Comparison of ENCODE assay signal across 22 mouse cellular contexts in the genomic region with DNA sequence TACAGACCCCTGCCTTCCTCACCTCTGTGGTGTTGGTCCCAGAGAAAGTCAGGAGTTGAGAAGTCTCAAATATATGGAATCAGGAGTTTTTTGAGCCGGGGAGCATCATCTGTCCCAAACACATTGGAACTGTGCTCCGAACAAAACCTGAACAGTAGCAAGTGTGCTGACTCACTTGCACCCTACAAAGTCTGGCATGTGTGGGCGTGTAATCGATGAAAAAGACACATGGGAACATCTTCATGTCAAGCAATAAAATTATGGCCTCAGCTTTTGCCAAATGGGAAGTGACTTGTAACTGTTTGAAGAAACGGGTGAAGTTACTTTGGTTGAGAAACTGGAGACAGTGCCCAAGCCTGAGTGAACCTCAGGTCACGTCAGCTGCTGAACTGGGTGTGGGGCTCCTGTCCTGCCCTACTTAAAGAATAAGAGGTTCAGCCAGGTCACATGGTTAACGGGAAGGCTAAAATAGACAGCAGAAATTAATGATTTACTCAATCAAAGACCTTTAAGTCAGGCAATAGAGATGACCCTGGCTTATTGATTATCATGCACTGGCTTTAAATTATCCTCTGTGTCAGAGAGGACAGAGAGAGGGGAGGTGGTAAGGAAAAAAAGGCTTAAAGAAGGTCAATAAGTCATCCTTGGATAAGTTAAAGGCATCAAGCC.
"Had no signal": no experiment of that assay in that cellular context is flagged by ENCODE, and none has a peak within 500 bp of the region (broad histone marks: within the 10 kb centered on the region; RNA-seq: fewer than 3 reads in every experiment).

No protein-coding gene starts in this region.

- H3K27ac ChIP-seq: intestine, embryonic 15.5 days; kidney, embryonic 15.5 days; limb, embryonic 10.5 days; limb, embryonic 13.5 days; liver, embryonic 13.5 days; macrophage; midbrain, embryonic 12.5 days; midbrain, embryonic 15.5 days; neural tube, embryonic 12.5 days; neural tube, embryonic 15.5 days; stomach, postnatal 0 days had no signal

- H3K4me2 ChIP-seq: intestine, embryonic 15.5 days; kidney, embryonic 15.5 days; limb, embryonic 13.5 days; liver, embryonic 13.5 days; lung, embryonic 14.5 days; midbrain, embryonic 12.5 days; midbrain, embryonic 15.5 days; neural tube, embryonic 12.5 days; neural tube, embryonic 15.5 days had no signal

- H3K4me1 ChIP-seq: kidney, embryonic 15.5 days; liver, embryonic 13.5 days; midbrain, embryonic 12.5 days; midbrain, embryonic 15.5 days; neural tube, embryonic 12.5 days; neural tube, embryonic 15.5 days had no signal

- H3K9me3 ChIP-seq: intestine, embryonic 15.5 days; kidney, embryonic 15.5 days; limb, embryonic 10.5 days; limb, embryonic 13.5 days; liver, embryonic 13.5 days; midbrain, embryonic 12.5 days; midbrain, embryonic 15.5 days; neural tube, embryonic 12.5 days; neural tube, embryonic 15.5 days had no signal

- DNase-seq: kidney, adult 11 months; kidney, adult 8-10 months; kidney, postnatal 10 days; kidney, postnatal 36 days; liver, embryonic 13.5 days; lung, embryonic 14.5 days; retina, postnatal 1 day; right cerebral cortex, postnatal 4 days; thymus, adult 2 months; thymus, postnatal 14 days; thymus, postnatal 4 days had no signal

- H3K4me3 ChIP-seq: intestine, embryonic 15.5 days; kidney, embryonic 15.5 days; limb, embryonic 10.5 days; limb, embryonic 13.5 days; liver, embryonic 13.5 days; midbrain, embryonic 12.5 days; midbrain, embryonic 15.5 days; neural tube, embryonic 12.5 days; neural tube, embryonic 15.5 days had no signal

- H3K9ac ChIP-seq: intestine, embryonic 15.5 days; kidney, embryonic 15.5 days; limb, embryonic 13.5 days; liver, embryonic 13.5 days; lung, embryonic 14.5 days; midbrain, embryonic 12.5 days; midbrain, embryonic 15.5 days; neural tube, embryonic 12.5 days; neural tube, embryonic 15.5 days had no signal

- H3K27me3 ChIP-seq: intestine, embryonic 15.5 days; kidney, embryonic 15.5 days; liver, embryonic 13.5 days; midbrain, embryonic 12.5 days; midbrain, embryonic 15.5 days; neural tube, embryonic 12.5 days; neural tube, embryonic 15.5 days had no signal

- ATAC-seq: intestine, embryonic 15.5 days; lung, postnatal 0 days; midbrain, embryonic 15.5 days had no signal

- H3K36me3 ChIP-seq: intestine, embryonic 15.5 days; kidney, embryonic 15.5 days; limb, embryonic 10.5 days; limb, embryonic 13.5 days; liver, embryonic 13.5 days; midbrain, embryonic 12.5 days; midbrain, embryonic 15.5 days; neural tube, embryonic 12.5 days; neural tube, embryonic 15.5 days had no signal
